Mouse (Mus musculus) regulatory T cell (primary cell): ENCODE measurements around the gene Gtpbp10.

ENCODE experiments used
- in situ Hi-C: fragments of 300-600 bp; cut with MboI, MseI; formaldehyde crosslinking; loops from one replicate; pipeline ENCODE4 v1.15.1; 2025; ENCODE audit warnings: high pct_unique_total_duplicates

Gene Gtpbp10

DNA sequence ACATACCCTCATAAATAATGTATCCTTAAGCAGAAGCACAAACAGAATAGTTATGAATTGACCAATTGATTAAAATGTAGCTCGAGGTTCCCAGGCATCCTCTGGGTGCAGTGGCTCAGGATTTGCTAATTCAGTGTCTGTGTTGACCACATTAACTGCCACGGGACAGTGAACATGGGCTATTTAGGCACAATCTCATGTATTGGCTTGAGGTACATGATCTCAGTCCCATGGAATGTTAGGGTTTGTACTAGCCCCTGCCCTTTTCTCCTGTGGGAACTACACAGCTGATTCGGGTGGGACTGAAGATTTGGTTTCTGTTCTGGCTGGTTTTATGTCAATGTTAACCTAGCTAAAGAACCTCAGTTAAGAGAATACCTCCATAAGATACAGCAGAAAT is 62.9 kb downstream of the Gtpbp10 start:
- in situ Hi-C loops, result loop anchor here (5.0 kb wide), 1 partner anchor 256 kb away; no protein-coding TSS in a partner anchor

DNA sequence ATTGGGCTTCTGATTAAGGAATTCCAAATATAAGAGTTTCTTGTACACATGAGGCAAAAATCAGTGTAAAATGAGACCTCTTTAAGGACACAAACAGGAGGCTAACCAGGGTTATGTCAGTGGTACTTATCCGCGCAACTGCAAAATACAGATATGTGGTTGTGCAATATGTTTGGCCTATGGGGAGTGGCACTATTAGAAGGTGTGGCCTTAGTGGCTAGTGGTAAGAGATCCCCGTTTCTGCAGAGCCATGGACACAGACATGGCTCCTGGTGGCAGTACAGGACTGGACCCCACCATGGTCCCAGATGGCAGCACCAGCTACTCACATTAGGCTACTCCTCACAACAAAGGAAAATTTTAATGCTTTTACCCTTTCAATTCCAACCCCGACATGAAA is 64.3 kb downstream of the Gtpbp10 start:
- in situ Hi-C loops, result loop anchor here (5.0 kb wide), 1 partner anchor 257 kb away; no protein-coding TSS in a partner anchor

DNA sequence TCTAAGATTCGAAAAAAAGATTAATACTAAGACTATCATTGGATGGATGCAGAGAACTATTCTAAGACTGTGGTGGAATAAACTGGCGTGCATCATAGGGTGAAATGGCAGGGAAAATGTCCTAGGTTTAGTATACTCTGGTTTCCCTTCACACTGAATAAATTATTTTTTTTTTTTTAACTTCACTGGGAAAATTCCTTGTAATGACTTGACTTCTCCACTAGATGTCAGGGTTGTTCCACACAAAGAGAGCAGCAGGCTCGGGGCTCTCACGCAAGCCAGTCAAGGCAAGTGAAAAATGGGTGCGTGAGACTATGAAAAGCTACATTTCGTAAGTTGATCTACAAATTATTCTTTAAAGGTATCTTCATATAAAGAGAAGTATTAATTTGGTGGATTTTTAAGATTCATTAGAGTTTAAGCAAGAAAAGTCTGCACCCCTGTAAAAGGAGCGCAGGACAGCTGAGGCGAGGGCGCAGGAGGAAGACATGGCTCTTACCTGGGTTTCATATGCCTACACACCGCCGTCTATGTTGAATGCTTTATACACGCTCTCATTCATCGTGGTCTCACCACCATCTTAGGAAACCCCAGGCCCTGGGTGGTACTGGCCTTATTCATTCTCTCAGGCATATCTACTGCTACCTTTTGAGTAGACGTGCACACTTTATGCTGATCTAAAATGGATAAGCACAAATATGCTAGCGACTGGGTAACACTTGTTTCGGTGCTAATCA is 64.9 kb downstream of the Gtpbp10 start:
- in situ Hi-C loops, result loop anchor here (5.0 kb wide), 1 partner anchor 258 kb away; no protein-coding TSS in a partner anchor

DNA sequence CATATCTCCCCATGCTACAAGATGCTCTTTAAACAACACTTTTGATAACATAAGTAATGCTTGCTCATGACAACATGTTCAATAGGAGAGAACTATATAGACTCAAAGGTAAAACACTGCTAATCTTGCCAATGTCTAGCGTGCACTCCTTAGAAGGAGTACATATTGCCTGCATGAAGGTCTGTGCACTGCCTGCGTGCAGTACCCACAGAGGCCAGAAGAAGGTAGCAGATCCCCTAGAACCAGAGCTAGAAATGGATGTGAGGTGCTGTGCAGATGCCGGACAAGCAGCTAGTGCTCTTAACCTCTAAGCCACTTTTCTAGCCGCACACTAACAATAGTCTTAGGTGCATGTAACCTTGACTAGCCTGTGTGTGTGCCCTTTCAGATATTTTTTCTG is 67.2 kb downstream of the Gtpbp10 start:
- in situ Hi-C loops, result no loop called here
